Mouse (Mus musculus): Measurements from ENCODE around the gene Taf1c. TPM values are rescaled to one million over a fixed set of nuclear protein-coding genes. Genes with fewer than 3 reads are reported as not detected.

The Taf1c gene
- polyA plus RNA-seq, 1 experiment from 2014 or later, result 10.7 TPM

DNA sequence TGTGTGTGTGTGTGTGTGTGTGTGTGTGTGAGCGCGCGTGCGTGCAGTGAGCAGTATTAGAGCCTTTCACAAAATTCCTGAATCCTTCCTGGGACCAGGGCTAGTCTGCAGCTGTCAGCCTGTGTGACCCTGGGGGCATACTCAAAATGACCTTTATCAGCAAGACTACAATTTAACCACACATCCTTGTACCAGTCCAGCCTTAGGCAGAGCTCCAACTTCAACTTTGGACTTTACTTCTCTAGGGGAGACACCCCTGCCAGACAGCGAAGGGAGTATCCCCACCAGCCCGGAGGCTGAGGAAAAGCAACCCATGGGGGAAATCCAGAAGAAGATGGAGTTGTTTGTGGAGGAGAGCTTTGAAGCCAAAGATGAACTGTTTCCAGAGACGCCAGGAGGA is 13.6 kb downstream of the Taf1c start:
- H3K4me3 ChIP-seq, result no peak overlapping the region
- H3K27ac ChIP-seq, result no peak overlapping the region
- H3K4me1 ChIP-seq, result peaks cover 23% of the 10 kb centered on the region
- 83% methylated on average over 7 of the region's 7 CpGs for WGBS (ENCODE audit: insufficient replicate concordance)
- H3K9ac ChIP-seq, result no peak overlapping the region
- no peaks in the 10 kb centered on the region for H3K9me3 ChIP-seq (replicated peaks)
- H3K4me2 ChIP-seq, result no peak overlapping the region
- H3K27me3 ChIP-seq (replicated peaks), result 0 out of 2 replicates have a peak, but pooled peaks cover 3% of the 10 kb centered on the region
- ATAC-seq, result 0 out of 2 replicates have a peak, but pooled peaks have one; percentile 8
- H3K36me3 ChIP-seq, result peaks cover under 1% of the 10 kb centered on the region; the same call in 1 of the 2 replicates

DNA sequence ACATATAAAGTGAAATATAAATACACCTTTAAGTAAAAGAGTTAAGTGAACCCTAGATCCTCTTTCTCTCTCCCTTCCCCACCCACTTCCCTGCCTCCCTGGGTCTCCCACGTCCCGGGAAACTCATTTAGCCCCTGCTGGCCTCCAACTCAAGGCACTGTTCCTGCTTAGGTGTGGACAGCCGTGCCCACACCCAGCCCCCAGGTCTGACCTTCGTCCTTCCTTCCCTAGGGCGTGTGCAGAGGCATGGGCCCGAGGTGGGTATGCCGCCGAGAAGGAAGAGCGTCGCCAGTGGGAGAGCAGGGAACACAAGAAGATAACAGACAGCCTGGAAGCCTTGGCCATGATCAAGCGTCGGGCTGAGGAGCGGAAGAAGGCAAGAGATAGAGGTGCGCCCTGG is 14.7 kb downstream of the Taf1c start:
- no peaks in the 10 kb centered on the region for H3K9me3 ChIP-seq (replicated peaks)
- peaks cover 34% of the 10 kb centered on the region for H3K4me1 ChIP-seq
- no peak overlapping the region for H3K27ac ChIP-seq
- 0 out of 2 replicates have a peak, but pooled peaks cover 3% of the 10 kb centered on the region for H3K27me3 ChIP-seq (replicated peaks)
- no peak overlapping the region for H3K4me3 ChIP-seq
- H3K36me3 ChIP-seq, result no peaks in the 10 kb centered on the region
- H3K4me2 ChIP-seq, result no peak overlapping the region
- no peak overlapping the region for H3K9ac ChIP-seq
- no peak for ATAC-seq
- 58% methylated on average over 14 of the region's 14 CpGs for WGBS (ENCODE audit: insufficient replicate concordance)

DNA sequence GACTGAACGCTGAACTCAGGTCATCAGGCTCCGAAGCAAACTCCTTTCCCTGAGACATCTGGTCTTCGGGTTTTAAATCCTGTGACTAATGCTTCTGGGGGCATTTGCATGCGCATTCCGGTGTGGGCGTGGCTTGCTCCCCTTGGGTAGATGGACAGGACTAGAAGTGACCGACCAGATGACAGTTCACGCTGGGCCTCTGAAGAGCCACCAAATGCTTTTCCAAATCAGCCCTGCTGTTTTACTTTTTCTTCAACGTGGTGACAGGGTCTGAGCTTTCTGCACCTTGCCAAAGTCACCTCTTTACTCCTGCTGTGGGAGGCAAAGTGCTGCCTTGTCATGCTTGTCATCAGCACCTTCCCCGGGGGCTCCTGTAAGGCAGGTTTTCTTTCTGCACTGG is 16.2 kb downstream of the Taf1c start:
- Histone ChIP-seq H3K4me3 (no peak overlapping the region), H3K36me3 (no peaks in the 10 kb centered on the region), H3K9ac (no peak overlapping the region), H3K4me1 (peaks cover 39% of the 10 kb centered on the region), H3K9me3 (replicated peaks) (no peaks in the 10 kb centered on the region), H3K27ac (no peak overlapping the region), H3K4me2 (no peak overlapping the region), H3K27me3 (replicated peaks) (0 out of 2 replicates have a peak, but pooled peaks cover 3% of the 10 kb centered on the region)
- WGBS (ENCODE audit: insufficient replicate concordance), result 44% methylated on average over 10 of the region's 10 CpGs
- ATAC-seq, result no peak

DNA sequence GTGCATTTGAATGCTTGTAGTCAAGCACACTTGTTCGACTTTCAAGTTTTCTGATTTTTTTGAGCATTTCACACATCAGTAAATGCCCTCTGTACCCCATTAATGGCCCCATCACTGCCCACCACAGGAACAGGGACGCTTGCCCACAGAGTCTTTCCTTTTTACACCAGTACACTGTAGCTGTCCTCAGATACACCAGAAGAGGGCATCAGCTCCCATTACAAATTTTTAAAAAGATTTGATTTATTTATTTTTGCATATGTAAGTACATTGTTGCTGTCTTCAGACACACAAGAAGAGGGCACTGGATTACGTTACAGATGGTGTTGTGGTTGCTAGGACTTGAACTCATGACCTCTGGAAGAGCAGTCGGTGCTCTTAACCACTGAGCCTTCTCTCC is 16.7 kb downstream of the Taf1c start:
- Histone ChIP-seq H3K9me3 (replicated peaks) (no peaks in the 10 kb centered on the region), H3K27me3 (replicated peaks) (0 out of 2 replicates have a peak, but pooled peaks cover 3% of the 10 kb centered on the region), H3K36me3 (no peaks in the 10 kb centered on the region), H3K4me2 (no peak overlapping the region), H3K27ac (no peak overlapping the region), H3K4me3 (no peak overlapping the region), H3K9ac (no peak overlapping the region), H3K4me1 (peaks cover 40% of the 10 kb centered on the region)
- ATAC-seq, result no peak
- WGBS (ENCODE audit: insufficient replicate concordance), result 67% methylated on average over 4 of the region's 4 CpGs

DNA sequence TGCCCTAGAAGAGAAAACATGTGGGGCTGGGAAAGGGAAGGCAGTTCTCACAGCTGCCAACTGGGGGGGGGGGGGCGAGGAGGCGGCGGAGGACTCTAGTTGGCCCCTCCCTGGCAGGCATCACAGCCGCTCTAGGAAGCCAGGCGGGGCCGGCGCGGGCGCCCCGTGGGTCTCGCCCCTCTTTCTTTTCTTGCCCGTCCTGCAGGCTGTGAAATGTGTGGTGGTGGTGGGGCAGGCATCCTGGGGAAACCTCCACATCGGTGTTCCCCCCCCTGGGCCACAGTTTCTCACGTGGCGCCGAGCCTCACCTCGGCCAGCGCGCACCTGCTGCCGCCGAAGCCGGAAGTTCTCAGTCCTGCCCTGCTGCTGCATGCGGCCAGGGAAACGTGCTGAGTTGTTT is 19.1 kb downstream of the Taf1c start:
- Histone ChIP-seq H3K36me3 (no peaks in the 10 kb centered on the region), H3K4me3 (peak overlapping the region; percentile 47), H3K9ac (peak overlapping the region; percentile 48), H3K27me3 (replicated peaks) (no peaks in the 10 kb centered on the region), H3K27ac (no peak overlapping the region), H3K4me2 (peak overlapping the region; percentile 66), H3K4me1 (peaks cover 60% of the 10 kb centered on the region), H3K9me3 (replicated peaks) (no peaks in the 10 kb centered on the region)
- WGBS (ENCODE audit: insufficient replicate concordance), result 22% methylated on average over 24 of the region's 24 CpGs
- ATAC-seq, result peak; percentile 56; the same call in 1 of the 2 replicates

DNA sequence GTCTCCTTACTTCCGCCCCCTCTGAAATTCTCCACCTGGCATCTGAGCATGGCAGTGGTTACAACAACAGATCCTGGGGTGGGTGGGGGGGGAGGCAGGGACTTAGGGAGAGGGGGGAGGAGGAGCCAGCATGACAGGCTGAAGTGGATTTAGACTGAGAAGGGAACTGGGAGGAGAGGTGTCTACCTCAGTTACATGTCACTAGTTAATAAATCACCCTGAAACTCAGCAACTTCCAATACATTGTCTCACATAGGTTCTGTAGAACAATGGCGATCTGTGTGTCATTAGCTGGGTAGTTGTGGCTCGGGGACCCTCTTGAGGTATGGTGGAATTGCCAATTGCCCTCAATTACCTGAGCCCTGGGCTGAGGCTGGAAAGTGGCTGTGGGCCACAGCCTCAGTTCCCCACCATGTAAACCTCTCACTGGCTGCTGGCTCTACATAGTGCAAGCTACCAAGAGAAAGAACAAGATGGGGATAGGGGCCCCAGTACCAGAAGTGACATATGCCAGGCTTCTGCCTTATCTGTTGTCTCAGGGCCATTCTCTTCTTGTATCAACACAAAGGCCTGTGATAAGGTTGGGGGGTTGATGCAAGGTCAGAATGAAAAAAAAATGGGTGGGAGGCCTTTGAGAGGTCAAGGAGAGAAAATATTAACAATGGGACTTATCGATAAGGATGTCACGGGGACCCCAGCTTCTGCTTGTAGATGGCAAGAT is 24.4 kb downstream of the Taf1c start:
- peak overlapping the region; percentile 49 for H3K4me2 ChIP-seq
- peak overlapping the region; percentile 66 for H3K27ac ChIP-seq
- peaks cover 71% of the 10 kb centered on the region for H3K4me1 ChIP-seq
- 42% methylated on average over 5 of the region's 5 CpGs for WGBS (ENCODE audit: insufficient replicate concordance)
- no peaks in the 10 kb centered on the region for H3K9me3 ChIP-seq (replicated peaks)
- peak overlapping the region; percentile 33; the same call in 1 of the 2 replicates for H3K9ac ChIP-seq
- no peak overlapping the region for H3K4me3 ChIP-seq
- peak; percentile 73 for ATAC-seq
- H3K27me3 ChIP-seq (replicated peaks), result peaks cover 21% of the 10 kb centered on the region
- no peaks in the 10 kb centered on the region for H3K36me3 ChIP-seq

DNA sequence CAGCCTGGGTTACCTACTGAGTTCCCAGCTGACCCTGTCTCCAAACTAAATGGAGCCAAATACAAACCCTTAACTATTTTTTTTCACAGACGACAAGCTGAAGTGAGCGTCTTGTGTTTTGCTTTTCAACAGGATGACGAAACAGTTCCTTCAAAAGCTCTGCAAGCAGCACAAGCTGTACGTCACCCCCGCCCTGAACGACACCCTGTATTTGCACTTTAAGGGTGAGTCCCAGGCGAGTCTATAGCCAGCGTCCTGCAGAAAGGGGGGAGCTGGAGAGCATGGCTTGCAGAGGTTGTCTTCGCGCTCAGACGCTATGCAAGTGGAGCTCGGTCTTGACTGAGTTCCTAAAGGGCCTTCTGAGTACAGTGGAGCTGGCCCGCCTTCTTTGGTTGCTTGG is 25.9 kb downstream of the Taf1c start:
- Histone ChIP-seq H3K36me3 (no peaks in the 10 kb centered on the region), H3K27ac (no peak overlapping the region), H3K27me3 (replicated peaks) (peaks cover 22% of the 10 kb centered on the region), H3K4me3 (no peak overlapping the region), H3K4me2 (no peak overlapping the region), H3K4me1 (peaks cover 67% of the 10 kb centered on the region), H3K9ac (no peak overlapping the region), H3K9me3 (replicated peaks) (no peaks in the 10 kb centered on the region)
- 48% methylated on average over 13 of the region's 13 CpGs for WGBS (ENCODE audit: insufficient replicate concordance)
- no peak for ATAC-seq

DNA sequence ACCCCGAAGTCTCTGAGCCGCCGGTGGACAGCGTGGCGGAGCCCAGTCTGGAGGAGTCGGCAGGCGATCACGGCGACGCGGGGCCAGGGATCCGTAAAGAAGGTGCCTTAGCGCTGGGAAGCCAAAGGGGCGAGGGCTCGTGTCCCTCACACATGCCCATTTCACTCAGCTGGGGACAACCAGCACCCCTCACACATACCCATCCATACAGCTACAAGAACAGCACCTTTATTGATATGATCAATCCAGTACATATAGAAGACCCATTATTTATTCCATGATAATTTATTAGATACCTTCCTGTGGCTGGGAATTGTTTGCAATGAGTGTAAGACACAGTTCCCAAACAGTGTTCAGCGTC is 29.7 kb downstream of the Taf1c start:
- H3K27ac ChIP-seq, result no peak overlapping the region
- H3K4me1 ChIP-seq, result peaks cover 73% of the 10 kb centered on the region
- H3K4me2 ChIP-seq, result peak overlapping the region; percentile 97
- WGBS (ENCODE audit: insufficient replicate concordance), result 1% methylated on average over 16 of the region's 16 CpGs
- no peaks in the 10 kb centered on the region for H3K9me3 ChIP-seq (replicated peaks)
- H3K36me3 ChIP-seq, result no peaks in the 10 kb centered on the region
- peak overlapping the region; percentile 84 for H3K9ac ChIP-seq
- H3K27me3 ChIP-seq (replicated peaks), result peaks cover 22% of the 10 kb centered on the region
- H3K4me3 ChIP-seq, result peak overlapping the region; percentile 85
- no peak for ATAC-seq

DNA sequence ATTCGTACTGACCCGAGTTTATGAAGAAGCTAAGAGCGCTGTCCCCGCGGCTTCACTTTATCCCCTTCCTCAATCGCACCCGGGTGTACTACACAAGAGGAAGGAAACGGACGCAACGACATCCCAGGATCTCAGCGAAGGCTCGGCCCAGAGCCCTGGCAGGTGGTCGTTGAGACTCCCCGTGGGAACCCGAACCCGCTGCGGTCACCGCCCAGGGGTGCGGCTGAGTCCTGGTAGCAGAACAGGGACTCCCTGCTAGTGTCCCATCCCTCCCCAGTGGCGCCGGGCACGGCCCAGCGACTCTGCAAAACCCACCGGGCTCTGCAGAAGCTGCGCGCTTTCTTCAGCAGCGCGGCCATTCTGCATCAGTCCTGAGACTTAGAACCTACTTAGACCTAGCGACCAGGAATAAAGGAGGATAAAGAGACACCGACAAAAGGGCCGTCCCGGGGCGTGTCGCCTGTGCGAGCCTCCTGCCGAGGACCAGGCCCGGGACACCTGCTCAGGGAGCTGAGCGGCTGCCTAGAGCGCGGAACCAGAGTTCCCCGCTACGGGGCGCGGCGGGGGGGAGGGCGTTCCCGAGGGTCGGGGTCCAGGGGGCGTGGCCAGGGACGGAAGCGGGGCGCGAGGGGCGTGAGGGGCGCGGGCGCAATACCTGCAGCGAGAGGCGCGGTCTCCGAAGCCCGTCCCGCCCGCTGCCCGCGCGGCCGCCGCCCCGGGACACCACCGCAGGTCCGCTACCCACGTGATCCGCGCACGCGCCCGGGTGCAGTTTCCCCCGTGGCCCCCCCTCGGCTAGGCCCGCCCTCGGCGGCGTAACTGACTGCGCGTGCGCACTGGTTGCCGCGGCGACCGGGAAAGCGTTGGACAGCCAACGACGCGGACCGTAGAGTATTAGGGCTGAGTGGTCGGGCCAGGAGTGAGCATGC is 30.3 kb downstream of the Taf1c start, which contains the start of the genes Hsdl1 and Dnaaf1:
Hsdl1 (minus strand) TSS at position 747 of the 929 bp plus-strand sequence.
Dnaaf1 (plus strand) TSS at position 799 of the 929 bp plus-strand sequence.
- Histone ChIP-seq H3K4me2 (peak within 1 kb of the TSS; percentile 97), H3K27ac (peak within 1 kb of the TSS; percentile 79), H3K27me3 (replicated peaks) (peaks cover 22% of the 10 kb centered on the region), H3K9ac (peak within 1 kb of the TSS; percentile 84), H3K4me1 (peaks cover 73% of the 10 kb centered on the region), H3K9me3 (replicated peaks) (no peaks in the 10 kb centered on the region), H3K36me3 (no peaks in the 10 kb centered on the region), H3K4me3 (peak within 1 kb of the TSS; percentile 85)
- peak; percentile 88 for ATAC-seq
- under 1% methylated on average over 75 of the region's 97 CpGs for WGBS (ENCODE audit: insufficient replicate concordance)

DNA sequence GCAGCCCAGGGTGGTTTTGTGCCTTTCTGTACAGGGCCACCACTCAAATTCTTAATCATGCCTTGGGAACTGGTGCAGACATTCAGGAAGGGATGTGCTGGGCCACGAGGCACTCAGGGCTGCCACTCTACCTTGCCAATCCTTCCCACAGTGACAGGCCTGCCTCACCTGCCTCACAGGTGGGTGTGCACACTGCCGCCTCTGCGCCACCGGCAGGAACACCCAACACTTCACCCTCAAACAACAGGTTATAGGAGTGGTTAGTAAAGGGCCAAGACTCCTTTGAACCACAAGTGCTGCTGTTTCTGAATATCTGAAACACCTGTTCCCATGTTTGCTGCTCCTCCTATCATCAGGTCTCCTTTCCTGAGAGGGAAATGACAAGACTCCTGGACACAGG is 32.6 kb downstream of the Taf1c start:
- Histone ChIP-seq H3K4me1 (peaks cover 62% of the 10 kb centered on the region), H3K9ac (no peak overlapping the region), H3K27me3 (replicated peaks) (peaks cover 18% of the 10 kb centered on the region), H3K27ac (no peak overlapping the region), H3K4me2 (no peak overlapping the region), H3K36me3 (peaks cover 5% of the 10 kb centered on the region), H3K9me3 (replicated peaks) (no peaks in the 10 kb centered on the region), H3K4me3 (no peak overlapping the region)
- 79% methylated on average over 4 of the region's 4 CpGs for WGBS (ENCODE audit: insufficient replicate concordance)
- no peak for ATAC-seq

DNA sequence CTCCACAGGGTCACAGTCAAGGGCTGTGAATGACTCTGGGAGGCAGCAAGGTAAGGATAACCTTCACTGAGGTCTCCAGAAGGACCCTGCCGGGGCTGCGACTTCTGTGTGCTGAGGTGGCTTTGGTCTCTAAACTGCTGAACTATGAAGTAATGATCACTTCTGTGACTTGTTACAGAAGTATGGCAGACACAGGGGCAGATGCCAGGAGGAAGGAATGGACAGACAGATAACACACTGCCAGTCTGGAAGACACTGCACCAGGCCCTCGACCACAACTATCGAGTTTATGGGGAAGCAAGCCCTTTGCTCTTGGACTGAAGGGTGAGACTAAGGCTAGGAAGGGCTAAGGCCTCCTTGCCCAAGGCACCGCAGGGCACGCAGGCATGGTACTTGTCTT is 33.9 kb downstream of the Taf1c start:
- H3K27ac ChIP-seq, result no peak overlapping the region
- H3K4me2 ChIP-seq, result no peak overlapping the region
- no peak overlapping the region for H3K9ac ChIP-seq
- WGBS (ENCODE audit: insufficient replicate concordance), result 61% methylated on average over 6 of the region's 6 CpGs
- ATAC-seq, result no peak
- peaks cover 6% of the 10 kb centered on the region for H3K27me3 ChIP-seq (replicated peaks)
- H3K4me3 ChIP-seq, result no peak overlapping the region
- H3K9me3 ChIP-seq (replicated peaks), result no peaks in the 10 kb centered on the region
- H3K36me3 ChIP-seq, result peaks cover 18% of the 10 kb centered on the region
- H3K4me1 ChIP-seq, result peaks cover 60% of the 10 kb centered on the region

DNA sequence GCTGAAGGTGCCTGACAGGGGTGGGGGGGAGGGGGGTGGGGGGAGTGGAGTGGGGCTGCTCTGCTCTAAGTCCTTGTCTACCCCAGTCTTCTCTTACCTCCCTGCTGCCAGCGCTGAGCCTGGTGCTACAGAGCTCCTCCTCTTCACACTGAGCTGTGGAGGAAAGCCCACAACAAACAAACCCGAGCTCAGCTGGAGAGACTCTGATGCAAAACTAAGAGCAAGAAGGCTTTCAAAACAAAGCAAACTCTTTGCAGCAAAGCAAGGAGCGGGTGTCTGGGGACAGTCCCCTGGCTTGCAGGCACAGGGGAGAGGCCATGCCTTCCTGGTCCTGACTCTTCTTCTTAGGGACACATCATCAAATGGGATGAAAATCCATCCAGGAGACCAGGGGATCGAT is 35.1 kb downstream of the Taf1c start:
- no peaks in the 10 kb centered on the region for H3K27me3 ChIP-seq (replicated peaks)
- H3K27ac ChIP-seq, result no peak overlapping the region
- H3K4me1 ChIP-seq, result peaks cover 50% of the 10 kb centered on the region
- no peak overlapping the region for H3K4me3 ChIP-seq
- peaks cover 30% of the 10 kb centered on the region for H3K36me3 ChIP-seq
- ATAC-seq, result no peak
- H3K4me2 ChIP-seq, result no peak overlapping the region
- no peak overlapping the region for H3K9ac ChIP-seq
- WGBS (ENCODE audit: insufficient replicate concordance), result 57% methylated on average over 4 of the region's 4 CpGs
- no peaks in the 10 kb centered on the region for H3K9me3 ChIP-seq (replicated peaks)
